Mouse (Mus musculus): ENCODE results near the gene Slc5a2.
A peak's percentile ranks its signal among the peaks of the same experiment; 100 is the strongest.

The Slc5a2 gene

GRCm38 (mm10) chr7:128265411-128265810 lies at the start of gene Slc5a2:
Gene Slc5a2 (plus strand): TSS chr7:128265657.
- no peak for DNase-seq (ENCODE audit: low read depth)

- no peak for DNase-seq (ENCODE audit: low read depth)
These were observed 45.5 kb upstream of the Slc5a2 start for GRCm38 (mm10) chr7:128219952-128220351.

GRCm38 (mm10) chr7:128220936-128221335 lies 44.5 kb upstream of the Slc5a2 start:
- DNase-seq (ENCODE audit: low read depth) = no peak

- DNase-seq (ENCODE audit: low read depth) = peak; percentile 48
These were observed 33.7 kb upstream of the Slc5a2 start for GRCm38 (mm10) chr7:128231741-128232140.

- no peak for DNase-seq (ENCODE audit: low read depth)
These were observed 30.7 kb upstream of the Slc5a2 start for GRCm38 (mm10) chr7:128234796-128235195.

GRCm38 (mm10) chr7:128235481-128235880 lies 30.0 kb upstream of the Slc5a2 start:
- no peak for DNase-seq (ENCODE audit: low read depth)

GRCm38 (mm10) chr7:128236426-128236825 lies 29.0 kb upstream of the Slc5a2 start:
- no peak for DNase-seq (ENCODE audit: low read depth)

- DNase-seq (ENCODE audit: low read depth) = peak; percentile 63
These were observed 28.4 kb upstream of the Slc5a2 start, which contains the start of gene Armc5 for GRCm38 (mm10) chr7:128236856-128237592. Gene Armc5 (plus strand): TSS chr7:128237342.

- no peak for DNase-seq (ENCODE audit: low read depth)
These were observed 27.9 kb upstream of the Slc5a2 start for GRCm38 (mm10) chr7:128237593-128237926.

GRCm38 (mm10) chr7:128237927-128238778 lies 27.3 kb upstream of the Slc5a2 start, which contains the start of gene 9130023H24Rik:
Gene 9130023H24Rik (minus strand): TSS chr7:128238031.
- DNase-seq (ENCODE audit: low read depth) = peak; percentile 100

GRCm38 (mm10) chr7:128238991-128239390 lies 26.5 kb upstream of the Slc5a2 start:
- DNase-seq (ENCODE audit: low read depth) = peak; percentile 67

- DNase-seq (ENCODE audit: low read depth) = no peak
These were observed 25.2 kb upstream of the Slc5a2 start for GRCm38 (mm10) chr7:128240131-128240784.

- DNase-seq (ENCODE audit: low read depth) = no peak
These were observed 23.1 kb upstream of the Slc5a2 start for GRCm38 (mm10) chr7:128242331-128242730.

GRCm38 (mm10) chr7:128243921-128244320 lies 21.5 kb upstream of the Slc5a2 start:
- no peak for DNase-seq (ENCODE audit: low read depth)

- no peak for DNase-seq (ENCODE audit: low read depth)
These were observed 20.9 kb upstream of the Slc5a2 start for GRCm38 (mm10) chr7:128244410-128245025.

- DNase-seq (ENCODE audit: low read depth) = no peak
These were observed 19.9 kb upstream of the Slc5a2 start for GRCm38 (mm10) chr7:128245547-128245946.

- DNase-seq (ENCODE audit: low read depth) = no peak
These were observed 18.7 kb upstream of the Slc5a2 start, which contains the start of gene Tgfb1i1 for GRCm38 (mm10) chr7:128246496-128247391. Gene Tgfb1i1 (plus strand): TSS chr7:128246812.

- DNase-seq (ENCODE audit: low read depth) = peak; percentile 91
These were observed 18.0 kb upstream of the Slc5a2 start for GRCm38 (mm10) chr7:128247443-128247842.

GRCm38 (mm10) chr7:128248081-128249042 lies 17.1 kb upstream of the Slc5a2 start:
- DNase-seq (ENCODE audit: low read depth) = no peak

GRCm38 (mm10) chr7:128249998-128250397 lies 15.5 kb upstream of the Slc5a2 start:
- DNase-seq (ENCODE audit: low read depth) = no peak

All from c-Kit-positive CD71-positive TER-119-negative erythroid progenitor cells, embryonic 14.5 days (primary cell).